Mouse (Mus musculus): ENCODE results near the gene R3hdm4.

R3hdm4 gene

DNA sequence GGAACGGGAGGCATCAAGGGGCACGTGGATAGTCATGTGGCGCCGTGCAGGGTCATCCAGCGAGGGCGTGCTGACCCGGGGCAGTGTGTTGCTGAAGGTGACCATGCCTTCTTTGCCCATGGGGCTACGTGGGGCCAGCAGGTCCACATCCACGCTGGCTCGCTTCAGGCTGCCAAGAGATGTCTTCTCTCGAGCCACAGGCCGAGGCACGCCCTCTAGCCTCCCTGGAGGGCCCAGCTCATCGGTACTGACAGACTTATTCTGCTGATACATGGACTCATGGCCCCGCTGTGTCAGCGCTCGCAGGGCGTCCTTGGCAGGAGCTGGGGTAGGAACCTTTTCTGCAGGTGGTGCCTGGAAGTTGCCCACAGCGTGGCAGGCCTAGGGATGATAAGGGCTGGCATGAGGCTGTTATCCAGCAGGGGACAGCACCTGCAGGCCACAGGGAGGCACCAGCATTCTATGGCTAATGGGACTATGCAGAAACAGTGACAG lies 55.2 kb downstream of the R3hdm4 start:
- DNase-seq = peak; percentile 72

DNA sequence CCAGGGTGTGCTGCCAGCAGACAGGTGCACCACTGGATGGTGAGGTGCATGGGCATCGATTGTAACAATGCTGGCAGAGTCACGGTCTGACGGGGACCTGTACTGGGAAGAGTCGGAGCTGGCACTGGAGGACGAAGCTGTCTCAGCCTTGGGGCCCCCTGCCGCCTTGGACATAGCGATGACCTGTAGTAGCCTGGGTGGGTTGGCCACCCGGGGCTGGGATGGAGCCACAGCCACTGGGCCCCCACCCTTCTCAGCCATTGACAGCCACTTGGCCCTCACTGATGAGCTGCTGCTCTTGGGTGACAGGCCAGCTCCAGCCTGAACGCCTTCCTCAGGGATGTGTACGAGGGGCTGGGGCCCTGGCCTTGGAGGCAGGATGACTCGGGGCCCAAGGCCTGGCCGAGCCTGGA lies 55.8 kb downstream of the R3hdm4 start:
- no peak for DNase-seq

DNA sequence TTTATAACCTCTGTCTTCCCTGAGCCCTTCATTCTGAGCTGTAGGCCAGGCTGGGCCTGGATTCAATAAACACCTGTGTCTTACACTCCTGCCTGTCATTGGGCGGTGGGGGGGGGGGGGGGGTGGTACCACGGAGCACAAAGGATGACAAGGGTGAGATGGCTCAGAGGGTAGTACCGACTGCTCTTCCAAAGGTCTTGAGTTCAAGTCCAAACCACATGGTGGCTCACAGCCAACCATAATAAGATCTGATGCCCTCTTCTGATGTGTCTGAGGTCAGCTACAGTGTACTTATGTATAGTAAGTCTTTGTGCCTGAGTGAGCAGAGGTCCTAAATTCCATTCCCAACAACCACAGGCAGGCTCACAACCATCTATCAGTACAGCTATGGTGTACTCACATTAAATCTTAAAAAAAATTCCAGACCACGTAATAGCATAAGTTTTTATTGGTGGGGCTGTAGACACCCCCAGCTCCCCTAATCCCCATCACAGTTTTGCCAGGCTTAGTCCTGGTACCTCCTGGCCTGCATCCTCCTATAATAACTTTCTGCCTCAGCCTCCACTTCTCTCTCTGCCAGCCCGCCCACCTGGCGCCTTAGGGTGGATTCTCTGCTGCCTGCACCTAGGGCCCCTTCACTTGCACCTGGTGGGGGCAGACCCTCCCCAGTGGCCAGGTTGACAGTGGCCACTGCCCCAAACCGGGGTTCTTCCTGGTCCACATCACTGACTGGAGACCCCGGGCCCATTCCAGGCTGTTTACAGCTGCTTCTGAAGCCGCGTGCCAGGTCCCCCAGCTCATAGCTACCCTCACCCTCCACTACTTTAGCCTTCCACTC lies 56.4 kb downstream of the R3hdm4 start:
- no peak for DNase-seq

DNA sequence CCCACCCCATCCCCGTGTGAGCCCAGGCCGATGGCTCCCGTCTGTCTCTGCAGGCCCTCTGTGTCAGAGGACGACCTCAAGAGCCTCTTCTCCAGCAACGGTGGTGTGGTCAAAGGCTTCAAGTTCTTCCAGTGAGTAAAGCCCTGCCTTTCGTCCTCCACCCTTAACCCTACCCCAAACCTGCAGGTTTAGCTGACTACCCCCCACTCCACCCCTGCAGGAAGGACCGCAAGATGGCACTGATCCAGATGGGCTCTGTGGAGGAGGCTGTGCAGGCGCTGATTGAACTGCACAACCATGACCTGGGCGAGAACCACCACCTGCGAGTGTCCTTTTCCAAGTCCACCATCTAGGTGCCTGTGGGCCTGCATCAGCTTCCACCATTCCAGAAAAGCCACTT lies 58.1 kb downstream of the R3hdm4 start:
- no peak for DNase-seq

DNA sequence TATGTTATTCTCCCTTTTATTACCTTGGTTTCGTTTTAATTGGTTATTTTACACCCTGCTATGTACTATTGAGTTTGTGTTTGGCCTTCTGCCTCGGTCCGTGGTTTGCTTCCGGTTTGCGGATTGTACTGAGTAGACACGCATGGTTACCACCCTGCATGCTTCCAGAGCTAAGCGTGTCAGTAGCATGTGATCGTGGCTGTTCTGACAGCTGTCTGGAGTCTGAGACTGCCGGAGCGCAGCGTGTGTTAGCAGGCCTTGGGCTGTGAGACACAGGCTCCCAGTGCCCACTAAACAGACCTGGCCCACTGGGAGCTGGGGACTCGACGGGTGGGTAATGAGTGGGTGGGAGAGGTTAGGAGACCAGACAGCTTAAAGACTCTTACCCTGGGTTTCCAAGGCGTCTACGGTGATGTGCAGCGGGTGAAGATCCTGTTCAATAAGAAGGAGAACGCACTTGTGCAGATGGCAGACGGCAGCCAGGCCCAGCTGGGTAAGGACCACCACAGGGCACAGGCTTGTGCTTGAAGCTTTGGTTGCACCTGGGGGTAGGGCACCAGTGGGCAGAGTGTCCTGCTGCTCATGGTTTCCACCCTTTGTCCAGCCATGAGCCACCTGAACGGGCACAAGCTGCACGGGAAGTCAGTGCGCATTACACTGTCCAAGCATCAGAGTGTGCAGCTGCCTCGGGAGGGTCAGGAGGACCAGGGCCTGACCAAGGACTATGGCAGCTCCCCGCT lies 58.8 kb downstream of the R3hdm4 start:
- DNase-seq = no peak

DNA sequence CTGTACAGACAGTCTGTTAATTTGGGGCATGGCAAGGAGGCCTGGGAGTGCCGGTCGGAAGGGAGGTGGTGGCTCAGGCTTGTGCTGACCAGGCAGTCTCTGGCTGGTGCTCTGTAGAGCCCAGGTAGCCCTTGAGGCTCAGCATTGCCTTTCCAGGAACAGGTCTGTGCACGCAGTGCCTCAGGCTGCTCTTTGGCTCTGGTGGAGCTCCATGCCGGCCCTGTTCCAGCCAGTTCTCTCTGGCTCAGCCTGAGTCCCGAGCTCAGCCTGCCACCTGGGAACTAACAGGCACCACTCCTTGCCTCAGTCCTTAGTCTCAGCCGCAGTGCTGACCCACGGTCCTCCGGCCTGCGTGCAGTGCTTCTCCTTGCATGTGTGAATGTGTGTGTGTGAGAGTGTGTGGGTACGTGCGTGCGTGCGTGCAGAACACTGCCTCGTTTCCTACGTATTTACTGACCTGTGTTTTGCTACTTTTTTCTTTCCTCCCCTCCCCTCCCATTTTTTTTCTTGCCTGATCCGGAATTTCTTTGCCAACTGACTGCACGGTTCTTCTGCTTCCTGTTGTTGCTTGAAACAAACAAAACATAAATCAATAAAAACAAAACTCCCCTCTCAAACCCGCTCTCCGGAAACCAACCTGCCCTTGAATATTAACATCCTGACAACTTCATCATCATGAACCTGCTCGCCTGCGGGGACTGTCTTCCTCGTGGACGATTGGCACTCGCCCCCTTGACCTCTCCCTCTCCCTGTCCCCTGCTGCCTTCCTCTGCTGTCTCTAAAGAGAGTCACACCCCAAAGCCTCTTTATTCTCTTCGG lies 59.6 kb downstream of the R3hdm4 start:
- peak; percentile 78 for DNase-seq

DNA sequence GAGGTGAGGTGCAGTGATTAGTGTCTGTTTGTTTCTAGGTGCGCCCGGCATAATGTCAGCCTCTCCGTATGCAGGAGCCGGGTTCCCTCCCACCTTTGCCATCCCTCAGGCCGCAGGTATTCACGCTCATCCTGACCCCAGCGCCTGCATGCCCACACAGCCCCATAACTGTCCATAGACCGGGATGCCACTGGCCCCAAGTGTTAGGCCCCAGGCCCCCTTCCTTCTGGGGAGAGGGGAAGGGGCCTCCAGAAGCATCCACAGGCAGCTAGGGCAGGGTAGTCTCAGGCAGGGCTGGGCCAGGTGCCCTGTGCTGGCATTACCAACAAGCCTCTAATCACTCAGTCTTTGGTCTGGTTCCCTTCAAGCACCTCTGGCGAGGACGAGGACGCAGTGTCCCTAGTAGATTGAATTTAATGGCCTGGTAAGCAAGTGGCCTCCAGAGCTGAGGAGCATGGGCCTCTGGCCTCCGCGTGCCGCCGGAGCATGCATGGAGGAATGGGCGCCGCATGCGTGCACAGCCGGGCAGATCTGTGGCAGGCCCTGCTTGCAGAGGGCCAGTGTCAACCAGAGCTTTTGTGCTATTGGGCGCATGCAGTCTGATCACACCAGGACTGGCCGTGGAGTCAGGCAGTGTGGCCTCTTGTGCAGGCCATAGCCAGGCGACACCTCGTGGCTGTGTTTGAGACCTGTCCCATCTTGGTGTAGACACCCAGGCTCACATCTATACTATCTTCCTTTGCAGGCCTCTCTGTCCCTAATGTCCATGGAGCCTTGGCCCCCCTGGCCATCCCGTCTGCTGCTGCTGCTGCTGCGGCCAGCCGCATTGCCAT lies 60.7 kb downstream of the R3hdm4 start:
- no peak for DNase-seq

Data from kidney, adult 18-20 months (tissue).